Mouse (Mus musculus) B cell, adult 2 months (primary cell): ENCODE results near the gene C1ql1.

Experiments
- DNase-seq, 2 experiments: peaks; one replicate each; pipeline ENCODE4 v3.0.0; 2022

C1ql1 gene

GRCm38 (mm10) chr11:102898408-102898807, 48.1 kb downstream of the C1ql1 start:
- DNase-seq: no peak

- DNase-seq: no peak
These were observed 49.8 kb downstream of the C1ql1 start for GRCm38 (mm10) chr11:102896641-102897040.

GRCm38 (mm10) chr11:102895779-102896178, 50.7 kb downstream of the C1ql1 start:
- DNase-seq: no peak

- DNase-seq: no peak
These were observed 51.8 kb downstream of the C1ql1 start for GRCm38 (mm10) chr11:102894716-102895115.

- DNase-seq: peak; percentile 69 to 70
These were observed 53.4 kb downstream of the C1ql1 start for GRCm38 (mm10) chr11:102893015-102893651.

- no peak for DNase-seq
These were observed 56.4 kb downstream of the C1ql1 start for GRCm38 (mm10) chr11:102890096-102890495.
